Mouse (Mus musculus): ENCODE data around the gene Igsf6.

The Igsf6 gene

GRCm38 (mm10) chr7:121088745-121089144 is 14.4 kb upstream of the Igsf6 start:
- TF ChIP-seq POU5F1 (IDR thresholded peaks at IDR 0.05; ENCODE audit: borderline replicate concordance, low read length) (no peak), NANOG (IDR thresholded peaks at IDR 0.05; ENCODE audit: borderline replicate concordance, low read length) (no peak), CTCF (conservative IDR thresholded peaks at IDR 0.05; ENCODE audit: low read length) (peak; percentile 52)
- Histone ChIP-seq H3K4me3 (replicated peaks; ENCODE audit: low read length) (no peak overlapping the region), H3K4me1 (replicated peaks; ENCODE audit: low read depth, low read length) (peaks cover 3% of the 10 kb centered on the region), H3K9me3 (ENCODE audit: low read length) (no peaks in the 10 kb centered on the region), H3K36me3 (ENCODE audit: insufficient read depth, low read length) (no peaks in the 10 kb centered on the region), H3K27me3 (ENCODE audit: insufficient read depth, low read length) (peaks cover 3% of the 10 kb centered on the region; the same call in 1 of the 2 replicates)

DNA sequence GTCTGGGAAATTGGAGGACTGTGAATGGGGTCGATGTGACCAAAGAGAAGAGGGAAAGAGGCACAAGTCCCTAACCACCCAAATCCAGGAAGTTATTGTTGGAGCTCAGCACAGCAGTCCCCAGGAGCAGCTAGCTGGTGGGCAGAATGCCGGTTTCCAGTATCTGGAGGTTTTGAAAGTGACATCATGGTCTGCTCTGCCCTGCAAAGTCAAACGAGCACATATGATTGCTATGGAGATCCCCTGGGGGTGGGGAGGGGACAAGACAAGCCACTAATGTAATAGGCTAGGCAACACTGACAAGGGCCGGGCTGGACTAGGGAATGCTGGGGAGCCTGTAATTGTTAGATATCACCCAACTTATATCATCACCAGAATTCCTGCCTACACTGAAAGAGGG is 11.1 kb upstream of the Igsf6 start:
- Histone ChIP-seq H3K4me3 (replicated peaks; ENCODE audit: low read length) (no peak overlapping the region), H3K36me3 (ENCODE audit: insufficient read depth, low read length) (no peaks in the 10 kb centered on the region), H3K27me3 (ENCODE audit: insufficient read depth, low read length) (peaks cover 3% of the 10 kb centered on the region; the same call in 1 of the 2 replicates), H3K4me1 (replicated peaks; ENCODE audit: low read depth, low read length) (peaks cover 4% of the 10 kb centered on the region; the same call in 1 of the 2 replicates), H3K9me3 (ENCODE audit: low read length) (no peaks in the 10 kb centered on the region)
- TF ChIP-seq CTCF (conservative IDR thresholded peaks at IDR 0.05; ENCODE audit: low read length) (no peak), POU5F1 (IDR thresholded peaks at IDR 0.05; ENCODE audit: borderline replicate concordance, low read length) (no peak), NANOG (IDR thresholded peaks at IDR 0.05; ENCODE audit: borderline replicate concordance, low read length) (no peak)

- H3K4me1 ChIP-seq (replicated peaks; ENCODE audit: low read depth, low read length), result peaks cover 4% of the 10 kb centered on the region; the same call in 1 of the 2 replicates
- no peaks in the 10 kb centered on the region for H3K36me3 ChIP-seq (ENCODE audit: insufficient read depth, low read length)
- peaks cover 3% of the 10 kb centered on the region; the same call in 1 of the 2 replicates for H3K27me3 ChIP-seq (ENCODE audit: insufficient read depth, low read length)
- no peak overlapping the region for H3K4me3 ChIP-seq (replicated peaks; ENCODE audit: low read length)
- no peaks in the 10 kb centered on the region for H3K9me3 ChIP-seq (ENCODE audit: low read length)
- TF ChIP-seq NANOG (IDR thresholded peaks at IDR 0.05; ENCODE audit: borderline replicate concordance, low read length) (0 out of 2 replicates have a peak, but pooled peaks have one; percentile 11), POU5F1 (IDR thresholded peaks at IDR 0.05; ENCODE audit: borderline replicate concordance, low read length) (no peak)
Observed at GRCm38 (mm10) chr7:121084840-121085453, 10.6 kb upstream of the Igsf6 start.

DNA sequence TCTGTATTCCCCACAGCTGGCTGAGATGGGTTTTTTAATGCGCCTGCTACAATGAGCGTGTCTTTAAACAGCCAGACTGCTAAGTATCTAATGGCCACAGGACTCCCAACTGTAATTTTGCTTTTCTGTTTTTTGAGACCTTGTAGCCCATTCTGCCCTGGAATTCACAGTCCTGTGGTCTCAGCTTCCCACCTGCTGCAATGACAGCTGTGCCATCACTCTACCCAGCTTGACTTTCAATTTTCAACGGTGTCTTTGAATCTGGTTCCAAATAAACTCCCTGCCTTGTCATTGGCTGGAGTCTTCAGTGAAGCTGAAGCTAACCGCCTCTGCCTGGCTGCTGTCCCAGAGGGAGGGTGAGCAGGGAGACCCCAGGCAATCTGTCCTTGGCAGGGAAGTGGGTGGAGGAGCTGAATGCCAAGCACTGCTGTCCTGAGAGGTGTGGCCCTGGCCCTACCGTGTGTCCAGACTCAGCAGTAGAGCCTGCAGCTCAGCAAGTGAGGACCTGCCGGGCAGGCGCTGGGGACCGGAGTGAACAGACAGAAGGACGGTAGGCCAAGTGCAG is 8.7 kb upstream of the Igsf6 start:
- H3K4me1 ChIP-seq (replicated peaks; ENCODE audit: low read depth, low read length), result peaks cover 7% of the 10 kb centered on the region
- H3K4me3 ChIP-seq (replicated peaks; ENCODE audit: low read length), result no peak overlapping the region
- TF ChIP-seq CTCF (conservative IDR thresholded peaks at IDR 0.05; ENCODE audit: low read length) (no peak), NANOG (IDR thresholded peaks at IDR 0.05; ENCODE audit: borderline replicate concordance, low read length) (no peak), POU5F1 (IDR thresholded peaks at IDR 0.05; ENCODE audit: borderline replicate concordance, low read length) (no peak)
- H3K36me3 ChIP-seq (ENCODE audit: insufficient read depth, low read length), result 0 out of 2 replicates have a peak, but pooled peaks cover 4% of the 10 kb centered on the region
- H3K9me3 ChIP-seq (ENCODE audit: low read length), result no peaks in the 10 kb centered on the region
- H3K27me3 ChIP-seq (ENCODE audit: insufficient read depth, low read length), result no peaks in the 10 kb centered on the region

DNA sequence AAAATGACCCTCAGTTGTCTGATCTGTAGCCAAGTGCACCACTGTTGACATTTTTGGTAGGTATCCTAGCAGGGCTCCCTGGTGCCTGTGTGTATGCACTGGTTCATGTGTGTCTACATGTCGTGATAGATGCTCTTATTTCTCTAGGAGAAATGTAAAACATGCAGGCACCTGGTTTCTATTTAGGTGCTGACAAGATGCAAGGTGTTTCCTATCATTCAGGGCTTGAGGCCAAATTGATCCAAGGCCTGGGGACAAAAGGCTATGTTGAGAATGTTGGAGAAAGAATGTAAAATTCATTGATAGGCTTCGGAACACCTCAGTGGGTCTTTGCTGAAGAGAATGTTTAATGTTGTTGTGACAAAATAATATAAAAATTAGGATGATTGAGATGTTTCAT is 7.4 kb upstream of the Igsf6 start:
- Histone ChIP-seq H3K4me3 (replicated peaks; ENCODE audit: low read length) (no peak overlapping the region), H3K4me1 (replicated peaks; ENCODE audit: low read depth, low read length) (peaks cover 10% of the 10 kb centered on the region), H3K9me3 (ENCODE audit: low read length) (no peaks in the 10 kb centered on the region), H3K36me3 (ENCODE audit: insufficient read depth, low read length) (peaks cover 12% of the 10 kb centered on the region), H3K27me3 (ENCODE audit: insufficient read depth, low read length) (no peaks in the 10 kb centered on the region)
- no peak for TF ChIP-seq POU5F1 (IDR thresholded peaks at IDR 0.05; ENCODE audit: borderline replicate concordance, low read length)
- no peak for TF ChIP-seq NANOG (IDR thresholded peaks at IDR 0.05; ENCODE audit: borderline replicate concordance, low read length)
- TF ChIP-seq CTCF (conservative IDR thresholded peaks at IDR 0.05; ENCODE audit: low read length), result no peak

DNA sequence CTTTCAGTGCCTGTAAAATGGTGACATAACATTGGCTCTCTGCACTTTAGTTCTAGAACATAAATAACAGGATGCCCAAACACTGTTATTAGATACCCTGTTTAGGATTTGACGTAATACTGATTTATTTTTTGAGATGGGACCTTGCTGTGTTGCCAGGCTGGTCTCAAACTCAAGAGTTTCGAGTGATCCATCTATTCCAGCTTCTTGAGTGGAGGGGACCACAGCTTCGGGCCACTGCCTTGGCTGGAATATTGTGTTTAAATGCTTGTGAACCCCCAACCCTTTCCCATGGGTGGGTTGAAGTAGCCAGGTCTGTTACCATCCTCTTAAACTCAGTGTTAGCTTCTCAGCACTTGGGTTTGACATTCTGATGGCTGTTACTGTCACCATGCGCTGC is 7.0 kb upstream of the Igsf6 start, which contains the start of gene Otoa:
Gene Otoa, plus strand, starts transcription at position 301 of the 400 bp plus-strand sequence.
- no peaks in the 10 kb centered on the region for H3K27me3 ChIP-seq (ENCODE audit: insufficient read depth, low read length)
- no peak within 1 kb of the TSS for H3K4me3 ChIP-seq (replicated peaks; ENCODE audit: low read length)
- TF ChIP-seq POU5F1 (IDR thresholded peaks at IDR 0.05; ENCODE audit: borderline replicate concordance, low read length), result no peak
- no peak for TF ChIP-seq NANOG (IDR thresholded peaks at IDR 0.05; ENCODE audit: borderline replicate concordance, low read length)
- TF ChIP-seq CTCF (conservative IDR thresholded peaks at IDR 0.05; ENCODE audit: low read length), result no peak
- H3K4me1 ChIP-seq (replicated peaks; ENCODE audit: low read depth, low read length), result peaks cover 10% of the 10 kb centered on the region
- peaks cover 17% of the 10 kb centered on the region for H3K36me3 ChIP-seq (ENCODE audit: insufficient read depth, low read length)
- no peaks in the 10 kb centered on the region for H3K9me3 ChIP-seq (ENCODE audit: low read length)

DNA sequence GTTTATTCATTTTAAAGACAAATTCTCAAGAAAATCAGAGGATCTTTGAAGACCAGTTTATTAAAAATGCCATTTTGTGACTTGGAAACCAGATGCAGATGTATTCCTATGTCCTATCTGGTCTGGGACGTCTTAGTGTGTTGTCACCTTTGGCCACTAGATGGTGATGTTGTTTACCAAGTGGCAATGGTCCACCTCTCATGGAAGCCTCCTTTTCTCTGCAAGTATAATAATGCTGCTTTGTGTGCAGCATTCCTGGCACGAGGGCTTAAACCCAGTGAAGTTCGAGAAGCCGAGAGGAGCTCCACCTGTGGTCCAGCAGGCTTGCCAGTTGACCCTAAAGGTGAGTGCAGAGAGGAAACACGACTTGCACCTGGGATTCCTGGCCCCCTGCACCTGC is 3.5 kb upstream of the Igsf6 start:
- peaks cover 36% of the 10 kb centered on the region for H3K36me3 ChIP-seq (ENCODE audit: insufficient read depth, low read length)
- no peaks in the 10 kb centered on the region for H3K27me3 ChIP-seq (ENCODE audit: insufficient read depth, low read length)
- H3K9me3 ChIP-seq (ENCODE audit: low read length), result no peaks in the 10 kb centered on the region
- H3K4me3 ChIP-seq (replicated peaks; ENCODE audit: low read length), result no peak overlapping the region
- H3K4me1 ChIP-seq (replicated peaks; ENCODE audit: low read depth, low read length), result peaks cover 6% of the 10 kb centered on the region
- TF ChIP-seq POU5F1 (IDR thresholded peaks at IDR 0.05; ENCODE audit: borderline replicate concordance, low read length), result no peak
- no peak for TF ChIP-seq NANOG (IDR thresholded peaks at IDR 0.05; ENCODE audit: borderline replicate concordance, low read length)
- TF ChIP-seq CTCF (conservative IDR thresholded peaks at IDR 0.05; ENCODE audit: low read length), result peak; percentile 67

DNA sequence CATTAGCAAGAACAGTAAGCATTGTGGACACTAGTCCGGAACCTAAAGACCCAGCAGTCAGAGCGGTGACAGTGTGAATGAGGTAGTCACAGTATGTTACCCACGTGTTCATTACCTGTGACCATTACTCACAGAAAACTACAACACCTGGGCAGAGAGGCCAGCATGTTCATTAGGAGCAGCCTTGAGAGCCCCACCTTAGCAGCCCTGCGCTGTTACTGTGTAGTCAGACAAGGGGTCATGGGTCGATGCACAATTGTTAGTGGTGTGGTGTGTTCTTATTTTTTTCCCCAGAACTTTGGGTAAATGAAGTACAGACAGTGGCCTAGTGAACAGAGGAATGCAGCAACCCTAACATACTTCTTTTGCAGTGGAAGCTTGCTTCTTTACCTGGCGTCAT is 2.9 kb upstream of the Igsf6 start:
- H3K4me1 ChIP-seq (replicated peaks; ENCODE audit: low read depth, low read length), result peaks cover 6% of the 10 kb centered on the region
- H3K9me3 ChIP-seq (ENCODE audit: low read length), result no peaks in the 10 kb centered on the region
- H3K36me3 ChIP-seq (ENCODE audit: insufficient read depth, low read length), result peaks cover 37% of the 10 kb centered on the region
- TF ChIP-seq NANOG (IDR thresholded peaks at IDR 0.05; ENCODE audit: borderline replicate concordance, low read length) (no peak), POU5F1 (IDR thresholded peaks at IDR 0.05; ENCODE audit: borderline replicate concordance, low read length) (no peak), CTCF (conservative IDR thresholded peaks at IDR 0.05; ENCODE audit: low read length) (no peak)
- H3K4me3 ChIP-seq (replicated peaks; ENCODE audit: low read length), result no peak overlapping the region
- H3K27me3 ChIP-seq (ENCODE audit: insufficient read depth, low read length), result no peaks in the 10 kb centered on the region

All from E14TG2a.4 (cell line).